Mouse (Mus musculus) bone marrow, adult 2 months (tissue): ENCODE measurements at regions not wholly inside any gene's neighbourhood (a gene's known extent, or its start where the extent isn't known, plus 50 kb on each side); places are given as distances from the start of the nearest gene placed in this dataset.

ENCODE experiments used
- CTCF ChIP-seq: fragments of 200-500 bp; IDR thresholded peaks from 2 replicates; pipeline ENCODE4 v1.5.1; 2011; ENCODE audit warnings: low read length, control low read depth; ENCODE audit not compliant: control insufficient read depth, insufficient read depth
- POLR2A ChIP-seq: fragments of 200-500 bp; IDR thresholded peaks from 2 replicates; pipeline ENCODE4 v1.6.1; 2011; ENCODE audit warnings: low read depth, mild to moderate bottlenecking, control low read depth, low read length, borderline replicate concordance; ENCODE audit not compliant: control insufficient read depth

DNA sequence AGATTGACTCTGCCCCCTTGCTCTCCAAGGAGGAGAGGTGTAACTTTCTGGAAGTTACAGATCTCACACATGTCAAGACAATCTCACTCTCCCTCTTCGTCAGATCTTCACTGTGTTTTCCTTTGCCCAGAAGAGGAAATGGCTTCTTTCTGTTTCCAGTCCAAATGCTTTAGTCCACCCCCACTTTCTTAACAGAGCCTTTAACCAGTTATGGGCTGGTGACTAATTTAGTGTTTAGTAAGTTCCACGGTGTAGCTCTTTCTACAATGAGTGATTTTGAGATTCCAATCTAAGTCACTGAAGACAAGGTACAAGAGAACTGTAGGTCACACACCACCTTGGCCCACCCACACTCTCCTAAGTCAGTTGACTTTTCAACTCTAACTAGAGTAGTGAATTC is 107.3 kb upstream of the Fn1 start:
- TF ChIP-seq POLR2A, result no peak
- no peak for TF ChIP-seq CTCF
